Mouse (Mus musculus): ENCODE data around the gene Hist1h2aa.

The Hist1h2aa gene

GRCm38 (mm10) chr13:23934211-23934520 lies at the start of gene Hist1h2aa:
Hist1h2aa (plus strand) TSS chr13:23934462.
- DNase-seq: no peak

- DNase-seq: peak in 1 of 2 experiments; percentile 6
Measured at GRCm38 (mm10) chr13:23885540-23885939, 48.7 kb upstream of the Hist1h2aa start.

GRCm38 (mm10) chr13:23887026-23887725 lies 47.1 kb upstream of the Hist1h2aa start:
- DNase-seq: no peak

DNA sequence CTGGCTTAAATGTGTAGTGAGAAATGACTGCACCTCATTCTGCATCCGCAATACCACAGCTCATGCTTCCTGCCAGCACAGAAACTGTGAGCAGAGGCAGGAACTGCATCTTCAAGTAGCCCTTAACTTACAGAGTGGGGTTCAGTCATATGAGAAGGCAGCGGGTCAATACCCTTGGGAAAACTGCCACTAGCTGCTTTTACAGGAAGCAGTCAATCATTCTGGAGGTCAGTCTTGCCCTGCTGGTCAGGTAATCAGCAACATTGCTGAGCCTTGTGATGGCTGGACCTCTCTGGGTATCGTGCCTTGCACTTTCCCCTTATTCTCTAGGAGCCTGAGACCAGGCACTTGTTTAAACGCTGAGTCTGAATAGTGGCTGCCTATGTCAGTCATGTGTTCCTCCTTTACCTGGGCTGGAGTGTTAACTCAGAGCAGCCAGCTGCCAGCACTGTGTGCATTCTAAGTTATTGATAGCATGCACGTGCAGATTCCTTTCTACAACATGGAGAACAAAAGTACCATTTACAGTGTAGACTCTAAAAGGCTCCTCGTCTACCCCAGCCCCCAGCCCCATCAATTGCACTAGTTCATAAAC lies 45.2 kb upstream of the Hist1h2aa start:
- no peak for DNase-seq

GRCm38 (mm10) chr13:23892592-23893268 lies 41.5 kb upstream of the Hist1h2aa start:
- DNase-seq: no peak

- DNase-seq: no peak
Measured at GRCm38 (mm10) chr13:23893269-23893593, 41.0 kb upstream of the Hist1h2aa start.

DNA sequence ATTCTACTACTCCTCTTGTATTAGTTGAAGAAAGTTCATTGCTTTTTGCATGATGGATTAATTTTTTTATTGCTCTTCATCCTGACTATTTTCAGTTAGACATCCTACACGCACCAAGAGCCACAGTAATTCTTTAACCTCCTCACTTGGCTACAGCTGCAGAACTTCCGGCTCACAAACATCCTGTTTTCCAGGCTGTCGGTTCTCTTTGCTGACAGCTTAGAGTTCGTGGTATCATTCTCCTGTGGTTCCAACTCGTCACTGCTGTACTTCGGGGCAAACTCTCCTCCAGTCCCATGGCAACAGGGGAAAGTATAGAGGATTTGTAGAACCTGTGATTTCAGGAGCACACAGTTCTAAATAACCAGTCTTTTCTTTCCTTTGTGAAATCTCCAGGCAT lies 36.0 kb upstream of the Hist1h2aa start:
- peak in 1 of 2 experiments; percentile 9 for DNase-seq

DNA sequence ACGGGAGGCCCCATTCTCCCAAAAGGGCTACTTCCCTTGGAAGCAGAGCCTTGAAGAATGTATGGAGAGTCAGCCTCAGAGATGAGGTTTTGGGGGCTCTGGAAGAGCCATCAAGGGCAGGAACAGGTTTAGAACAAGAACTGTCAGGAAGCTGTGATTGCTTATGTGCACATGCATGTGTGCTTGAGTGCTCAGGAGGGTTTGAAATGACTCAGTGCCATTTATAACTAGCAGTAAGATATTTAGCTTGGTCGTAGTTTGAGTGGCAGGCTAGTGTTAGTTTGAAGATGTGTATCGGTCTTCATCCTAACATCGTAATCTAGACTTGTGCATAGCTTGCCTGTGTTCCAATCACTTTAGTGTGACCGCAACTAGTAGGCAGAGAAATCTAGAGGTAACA lies 27.4 kb upstream of the Hist1h2aa start:
- DNase-seq: no peak

- DNase-seq: no peak
Measured at GRCm38 (mm10) chr13:23910121-23910520, 24.1 kb upstream of the Hist1h2aa start.

DNA sequence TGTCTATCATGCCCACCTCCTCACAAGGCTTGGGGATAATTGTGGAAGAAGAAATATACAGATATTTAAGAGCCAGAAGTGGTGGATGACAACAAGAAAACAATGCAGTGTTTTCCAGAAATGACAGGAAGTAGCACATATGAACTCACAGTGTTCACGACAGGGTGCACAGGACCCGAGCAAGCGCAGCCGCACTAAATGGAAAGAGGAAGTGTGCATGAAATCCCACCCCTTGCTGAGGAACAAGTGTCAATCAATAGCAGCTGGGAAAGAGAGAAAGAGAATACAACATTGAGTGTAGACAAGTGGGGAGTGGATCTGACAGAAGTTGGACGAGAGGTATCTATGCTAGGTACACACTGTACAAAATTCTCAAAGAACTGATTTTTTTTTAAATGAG lies 22.9 kb upstream of the Hist1h2aa start:
- DNase-seq: no peak

- no peak for DNase-seq
Measured at GRCm38 (mm10) chr13:23913791-23914306, 20.4 kb upstream of the Hist1h2aa start.

DNA sequence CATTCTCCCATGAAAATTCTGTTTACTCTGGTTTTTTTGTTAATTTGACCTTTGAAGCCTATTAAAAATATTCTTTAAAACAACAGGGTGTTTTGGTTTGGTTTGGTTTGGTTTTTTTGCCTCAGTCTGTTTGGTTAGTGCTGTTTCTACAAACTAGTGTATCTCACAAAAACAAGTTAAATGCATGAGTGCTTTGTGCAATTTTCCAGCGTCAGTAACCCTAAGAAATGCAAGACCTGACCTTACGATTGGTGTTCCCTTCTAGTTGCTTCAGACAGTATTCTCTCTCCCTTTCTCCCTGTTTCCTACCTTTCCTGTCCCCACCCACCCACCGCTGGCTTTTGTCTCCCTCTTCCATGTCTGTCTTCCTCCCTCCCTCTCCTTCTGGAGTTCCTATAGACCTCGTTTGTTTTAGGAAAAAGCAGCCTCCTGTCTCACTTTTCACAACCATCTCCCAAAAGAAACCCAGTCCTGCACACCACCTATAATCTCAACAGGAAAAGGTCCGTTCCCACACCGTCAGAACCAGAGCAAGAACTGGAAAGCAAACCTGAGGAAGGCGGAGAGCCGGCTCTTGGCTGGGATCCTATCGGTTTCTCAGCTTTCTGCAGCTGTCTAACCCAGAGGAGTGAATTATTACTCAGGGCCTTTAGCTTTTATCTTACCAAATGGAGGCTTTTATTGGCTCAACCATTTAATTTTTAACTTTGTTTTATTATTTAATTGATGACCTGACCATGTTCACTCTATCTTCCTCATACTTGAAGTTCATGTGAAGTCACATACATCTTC lies 19.7 kb upstream of the Hist1h2aa start, which contains the start of gene Slc17a4:
Gene Slc17a4, minus strand, starts transcription at position 634 of the 792 bp plus-strand sequence.
- no peak for DNase-seq

- DNase-seq: no peak
Measured at GRCm38 (mm10) chr13:23916132-23916531, 18.1 kb upstream of the Hist1h2aa start.

GRCm38 (mm10) chr13:23917674-23918073 lies 16.6 kb upstream of the Hist1h2aa start:
- no peak for DNase-seq

DNA sequence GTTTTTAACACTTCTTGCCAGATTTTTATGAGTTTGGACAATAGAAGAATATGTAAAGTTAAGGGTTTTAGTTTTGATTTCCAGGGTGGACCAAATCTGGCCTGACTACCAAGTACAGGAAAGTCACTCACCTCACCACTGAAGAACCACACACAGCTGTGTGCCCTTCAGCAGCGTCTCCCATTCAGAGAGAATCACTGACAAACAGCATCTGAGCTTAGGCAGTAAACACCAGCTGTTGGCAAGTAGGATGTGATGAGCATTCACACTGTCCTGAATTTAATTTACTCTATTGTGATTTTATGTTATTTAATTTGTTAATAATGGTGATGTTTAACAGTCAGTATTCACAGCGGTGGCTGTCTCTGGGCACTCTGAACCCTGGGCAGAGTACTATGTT lies 8.5 kb upstream of the Hist1h2aa start:
- no peak for DNase-seq

DNA sequence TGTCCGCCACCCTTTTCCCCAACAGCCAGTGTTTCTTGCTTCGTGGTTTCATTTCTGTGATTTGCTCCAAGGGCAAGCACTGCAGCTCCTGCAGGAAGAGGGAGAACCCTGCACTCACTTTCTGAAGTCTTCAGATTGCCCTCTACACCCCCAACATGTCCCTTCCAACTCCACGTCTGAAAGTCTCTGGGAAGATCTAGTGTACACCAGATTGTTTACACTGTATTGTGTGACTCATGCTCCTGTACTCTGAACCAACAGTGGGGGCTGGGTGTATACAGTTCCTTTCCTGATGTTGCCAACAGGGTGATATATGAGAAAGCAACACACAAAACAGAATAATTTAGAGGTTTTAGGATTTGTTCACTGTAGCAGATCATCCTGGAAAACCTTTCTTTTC lies 5.6 kb upstream of the Hist1h2aa start:
- DNase-seq: no peak

GRCm38 (mm10) chr13:23930461-23930860 lies 3.8 kb upstream of the Hist1h2aa start:
- DNase-seq: no peak

- DNase-seq: no peak
Measured at GRCm38 (mm10) chr13:23930904-23931303, 3.4 kb upstream of the Hist1h2aa start.

- DNase-seq: no peak
Measured at GRCm38 (mm10) chr13:23933421-23934210, 646 bp upstream of the Hist1h2aa start, which contains the start of gene Hist1h2ba. Hist1h2ba (minus strand) TSS chr13:23934156.

DNA sequence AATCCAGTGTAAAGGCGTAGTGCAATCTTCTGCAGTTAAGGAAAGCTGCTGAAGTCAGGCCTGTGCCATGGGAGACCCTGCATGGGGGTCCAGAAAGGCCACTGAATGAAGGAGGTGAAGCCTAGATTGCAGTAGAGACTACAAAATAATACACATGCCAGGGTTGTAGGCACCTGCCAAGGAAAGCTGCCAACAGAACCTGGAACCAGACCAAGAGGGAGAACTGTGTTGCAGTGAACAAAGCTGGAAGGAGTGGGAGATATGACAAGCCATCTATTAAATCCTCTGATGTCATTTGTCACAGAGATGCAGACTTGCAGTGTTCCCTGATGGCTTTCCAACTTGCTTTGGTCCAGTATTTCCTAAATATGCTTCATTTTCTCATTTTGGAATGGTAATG lies 4.4 kb downstream of the Hist1h2aa start:
- no peak for DNase-seq

GRCm38 (mm10) chr13:23940291-23940690 lies 6.0 kb downstream of the Hist1h2aa start:
- no peak for DNase-seq

DNA sequence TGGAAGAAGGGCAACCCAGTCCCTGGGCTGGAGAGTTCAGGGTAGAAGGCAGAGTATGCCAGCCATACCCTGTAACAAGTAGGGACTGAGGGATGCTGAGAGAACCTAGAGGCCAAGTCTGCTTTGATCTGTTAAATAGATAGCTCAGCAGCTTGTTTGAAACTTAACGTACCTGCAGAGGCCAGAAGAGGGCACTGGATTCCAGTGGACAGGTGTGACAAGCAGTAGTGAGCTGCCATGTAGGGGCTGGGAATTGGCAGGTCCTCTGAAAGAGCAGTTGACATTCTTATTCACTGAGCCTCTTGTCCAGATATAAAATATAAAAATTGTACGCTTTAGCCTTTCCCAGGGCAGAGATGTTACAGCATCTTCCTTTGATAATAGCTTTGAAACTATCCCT lies 8.6 kb downstream of the Hist1h2aa start:
- no peak for DNase-seq

Data from thymus, adult 18-20 months (tissue).